Mouse (Mus musculus) embryonic facial prominence, embryonic 15.5 days (tissue): ENCODE measurements around the gene Sparcl1. TPM values are rescaled to one million over a fixed set of nuclear protein-coding genes. Genes with fewer than 3 reads are reported as not detected.

ENCODE experiments used
- ATAC-seq: fragments of 200-750 bp; cut with Nextera tagmentation; 2 replicates; pipeline ENCODE4 v1.8.0; 2017; ENCODE audit warnings: low read depth, moderate TSS enrichment; ENCODE audit not compliant: insufficient number of reproducible peaks, low FRiP score, low TSS enrichment
- H3K27ac ChIP-seq: fragments of 300-500 bp; sonication (generic); replicated peaks from 2 replicates; pipeline ENCODE4 v1.5.1; 2015; ENCODE audit warnings: mild to moderate bottlenecking, inconsistent platforms
- H3K27me3 ChIP-seq: fragments of 300-500 bp; sonication (generic); 2 replicates; pipeline ENCODE4 v1.6.1; 2015; ENCODE audit warnings: inconsistent platforms
- H3K36me3 ChIP-seq: fragments of 300-500 bp; sonication (generic); 2 replicates; pipeline ENCODE4 v1.6.1; 2015; ENCODE audit warnings: mild to moderate bottlenecking, inconsistent platforms
- H3K4me1 ChIP-seq: fragments of 300-500 bp; sonication (generic); 2 replicates; pipeline ENCODE4 v1.6.1; 2015; ENCODE audit warnings: inconsistent platforms
- H3K4me2 ChIP-seq: fragments of 300-500 bp; sonication (generic); replicated peaks from 2 replicates; pipeline ENCODE4 v1.6.1; 2015; ENCODE audit warnings: mild to moderate bottlenecking, inconsistent platforms
- H3K4me3 ChIP-seq: fragments of 300-500 bp; sonication (generic); replicated peaks from 2 replicates; pipeline ENCODE4 v1.5.1; 2015; ENCODE audit warnings: mild to moderate bottlenecking, inconsistent platforms
- H3K9ac ChIP-seq: fragments of 300-500 bp; sonication (generic); 2 replicates; pipeline ENCODE4 v1.6.1; 2015; ENCODE audit warnings: inconsistent platforms
- H3K9me3 ChIP-seq: fragments of 300-500 bp; sonication (generic); replicated peaks from 2 replicates; pipeline ENCODE4 v1.6.1; 2016; ENCODE audit warnings: inconsistent platforms
- WGBS: fragments of 180-500 bp; shearing (Covaris S2); methylation state at CpG from one replicate; pipeline ENCODE4 v1.1.7; 2015; 5-methylcytosine and 5-hydroxymethylcytosine counted together
- polyA plus RNA-seq: library from polyadenylated mRNA; unstranded; fragments of >200 nt; fragmentation: Nextera tagmentation; extraction: Ambion mirVana; gene quantifications from 2 replicates; pipeline ENCODE4 v1.2.1, GENCODE M21; 2015

The Sparcl1 gene
- polyA plus RNA-seq, 1 experiment from 2014 or later, result 107 TPM

DNA sequence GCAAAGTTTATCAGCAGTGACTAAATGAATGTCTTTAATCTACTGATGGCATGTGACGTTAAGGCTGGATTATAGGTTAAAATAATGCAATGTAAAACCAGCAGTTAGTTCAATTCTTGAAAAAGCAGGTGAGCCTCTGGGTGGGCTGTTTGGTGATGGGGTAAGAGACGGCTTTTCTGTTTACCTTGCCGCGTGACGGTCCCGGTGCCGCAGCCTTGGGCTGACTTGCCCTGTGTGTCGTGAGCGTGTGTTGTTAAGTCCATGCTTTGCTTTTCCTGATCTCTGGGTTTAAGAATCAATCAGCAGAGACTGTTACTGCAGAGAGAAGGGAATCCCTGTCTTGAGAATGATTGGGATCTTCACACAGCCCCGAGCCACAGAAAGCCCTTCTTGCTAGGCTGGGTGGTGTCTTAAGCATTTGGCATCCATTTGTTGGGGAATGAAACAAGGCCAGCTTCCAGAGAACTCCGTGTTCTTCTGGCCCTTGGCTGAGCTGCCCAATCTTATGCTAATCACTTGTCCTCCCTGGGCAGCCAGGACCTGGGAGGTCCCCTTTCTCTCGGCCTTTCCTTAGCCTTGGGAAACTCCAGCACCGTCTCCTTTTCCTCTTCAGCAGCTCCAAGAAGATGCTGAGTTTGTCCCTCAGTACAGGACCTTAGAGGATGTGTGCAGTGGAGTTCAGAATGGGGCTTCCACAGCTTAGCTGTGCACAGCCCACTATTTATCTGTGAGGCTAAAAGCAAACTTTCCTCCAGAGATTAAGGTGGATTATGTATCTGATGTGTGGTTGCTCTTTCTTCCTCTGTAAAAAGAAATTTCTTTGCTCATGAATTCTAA, 51.4 kb downstream of the Sparcl1 start:
- H3K36me3 ChIP-seq, result peaks cover 52% of the 10 kb centered on the region
- H3K27me3 ChIP-seq, result no peaks in the 10 kb centered on the region
- H3K4me2 ChIP-seq, result no peak overlapping the region
- no peaks in the 10 kb centered on the region for H3K9me3 ChIP-seq
- H3K4me1 ChIP-seq, result no peaks in the 10 kb centered on the region
- ATAC-seq, result no peak
- no peak overlapping the region for H3K27ac ChIP-seq
- WGBS, result 79% methylated on average over 13 of the region's 13 CpGs
- H3K9ac ChIP-seq, result no peak overlapping the region
- no peak overlapping the region for H3K4me3 ChIP-seq

GRCm38 (mm10) chr5:104060429-104060828, 53.1 kb downstream of the Sparcl1 start:
- Histone ChIP-seq H3K4me2 (no peak overlapping the region), H3K9ac (no peak overlapping the region), H3K9me3 (no peaks in the 10 kb centered on the region), H3K27me3 (no peaks in the 10 kb centered on the region), H3K4me1 (no peaks in the 10 kb centered on the region), H3K36me3 (peaks cover 52% of the 10 kb centered on the region), H3K27ac (no peak overlapping the region), H3K4me3 (no peak overlapping the region)
- no peak for ATAC-seq
- WGBS, result 89% methylated on average over 5 of the region's 5 CpGs

DNA sequence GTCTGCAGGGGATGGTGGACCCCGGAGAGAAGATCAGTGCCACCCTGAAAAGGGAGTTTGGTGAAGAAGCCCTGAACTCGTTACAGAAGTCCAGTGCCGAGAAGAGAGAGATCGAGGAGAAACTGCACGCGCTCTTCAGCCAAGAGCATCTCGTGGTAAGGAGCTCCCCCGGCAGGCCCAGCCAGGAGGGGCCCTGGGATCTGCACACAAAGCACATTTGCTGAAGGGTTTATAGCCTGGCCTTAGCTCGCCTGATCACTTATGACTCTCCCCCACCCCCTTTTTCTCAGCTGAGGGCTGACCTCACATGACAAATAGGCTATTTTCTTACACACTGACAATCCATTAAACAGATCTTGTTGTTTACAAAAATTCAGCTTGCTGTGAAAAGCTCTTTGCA, 53.9 kb downstream of the Sparcl1 start:
- H3K9me3 ChIP-seq, result no peaks in the 10 kb centered on the region
- ATAC-seq, result no peak
- H3K9ac ChIP-seq, result no peak overlapping the region
- H3K36me3 ChIP-seq, result peaks cover 54% of the 10 kb centered on the region
- H3K4me2 ChIP-seq, result no peak overlapping the region
- WGBS, result 84% methylated on average over 9 of the region's 9 CpGs
- no peak overlapping the region for H3K27ac ChIP-seq
- H3K4me1 ChIP-seq, result no peaks in the 10 kb centered on the region
- H3K27me3 ChIP-seq, result no peaks in the 10 kb centered on the region
- no peak overlapping the region for H3K4me3 ChIP-seq

DNA sequence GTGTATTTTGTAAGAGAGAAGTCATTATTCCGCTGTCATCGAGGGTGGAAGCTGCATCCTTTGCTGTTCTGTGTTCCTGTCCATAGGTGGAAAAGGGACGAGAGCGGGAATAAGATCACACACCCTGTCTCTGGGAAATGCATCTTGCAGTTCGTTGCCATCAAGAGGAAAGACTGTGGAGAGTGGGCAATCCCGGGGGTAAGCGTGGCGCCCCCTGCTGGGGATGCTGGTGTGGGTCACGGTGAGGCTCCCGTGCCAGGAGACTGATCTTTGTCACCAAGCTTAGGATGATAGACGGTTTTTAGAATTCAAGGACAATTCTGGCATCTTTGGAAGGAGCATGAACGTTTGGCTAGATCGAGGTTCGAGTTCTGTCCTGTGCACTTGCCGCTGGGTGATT, 55.5 kb downstream of the Sparcl1 start:
- Histone ChIP-seq H3K9me3 (no peaks in the 10 kb centered on the region), H3K4me1 (no peaks in the 10 kb centered on the region), H3K36me3 (peaks cover 46% of the 10 kb centered on the region), H3K27ac (no peak overlapping the region), H3K4me3 (no peak overlapping the region), H3K9ac (no peak overlapping the region), H3K4me2 (no peak overlapping the region), H3K27me3 (no peaks in the 10 kb centered on the region)
- no peak for ATAC-seq
- 63% methylated on average over 15 of the region's 15 CpGs for WGBS

- no peak overlapping the region for H3K4me3 ChIP-seq
- peaks cover 43% of the 10 kb centered on the region for H3K36me3 ChIP-seq
- no peak overlapping the region for H3K9ac ChIP-seq
- H3K4me1 ChIP-seq, result no peaks in the 10 kb centered on the region
- H3K9me3 ChIP-seq, result no peaks in the 10 kb centered on the region
- no peak overlapping the region for H3K4me2 ChIP-seq
- ATAC-seq, result no peak
- H3K27me3 ChIP-seq, result no peaks in the 10 kb centered on the region
- H3K27ac ChIP-seq, result no peak overlapping the region
- 78% methylated on average over 7 of the region's 7 CpGs for WGBS
These were observed 57.2 kb downstream of the Sparcl1 start for GRCm38 (mm10) chr5:104056295-104056694.

DNA sequence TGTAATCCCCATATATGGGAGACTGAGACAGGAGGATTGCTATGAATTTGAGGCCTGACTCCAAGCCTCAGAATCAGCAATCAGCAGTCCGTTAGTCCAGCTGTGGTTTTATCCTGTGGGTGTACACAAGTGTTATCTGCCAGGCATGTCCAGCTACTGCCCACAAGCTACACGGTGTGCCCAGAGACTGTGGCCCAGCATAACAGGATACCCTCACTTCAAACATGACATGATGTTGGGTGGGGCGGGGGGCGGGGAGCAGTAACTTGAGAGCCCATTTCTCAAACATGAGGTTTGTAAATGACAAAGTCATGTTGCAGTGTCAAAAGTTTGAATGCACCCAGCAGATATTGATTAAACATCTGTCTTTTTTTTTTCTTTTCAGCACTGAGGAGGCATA, 57.7 kb downstream of the Sparcl1 start:
- Histone ChIP-seq H3K36me3 (peaks cover 43% of the 10 kb centered on the region), H3K4me1 (no peaks in the 10 kb centered on the region), H3K27me3 (no peaks in the 10 kb centered on the region), H3K9me3 (no peaks in the 10 kb centered on the region), H3K27ac (no peak overlapping the region), H3K9ac (no peak overlapping the region), H3K4me2 (no peak overlapping the region), H3K4me3 (no peak overlapping the region)
- 63% methylated on average over 4 of the region's 4 CpGs for WGBS
- ATAC-seq, result no peak

DNA sequence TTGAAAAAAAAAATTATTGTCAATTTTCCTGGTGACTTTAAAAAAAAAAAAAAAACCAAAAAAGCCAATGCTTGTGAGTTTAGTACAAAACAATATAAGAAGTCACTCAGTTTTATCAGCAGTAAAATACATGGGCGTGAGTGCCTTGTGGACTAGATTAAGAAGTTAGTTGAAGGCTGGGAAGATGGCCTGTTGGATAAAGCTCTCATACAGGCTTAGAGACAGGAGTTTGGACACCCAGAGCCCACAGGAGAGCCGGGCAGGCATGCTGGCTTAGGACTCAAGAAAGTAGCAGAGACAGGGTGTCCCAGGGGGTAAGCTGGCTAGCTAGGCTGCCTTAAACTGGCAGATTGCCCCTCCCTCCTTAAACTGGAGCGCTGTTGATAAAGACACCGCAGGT, 58.6 kb downstream of the Sparcl1 start:
- Histone ChIP-seq H3K36me3 (peaks cover 38% of the 10 kb centered on the region), H3K4me2 (no peak overlapping the region), H3K27ac (no peak overlapping the region), H3K9ac (no peak overlapping the region), H3K9me3 (no peaks in the 10 kb centered on the region), H3K4me3 (no peak overlapping the region), H3K4me1 (no peaks in the 10 kb centered on the region), H3K27me3 (no peaks in the 10 kb centered on the region)
- 89% methylated on average over 4 of the region's 4 CpGs for WGBS
- no peak for ATAC-seq

GRCm38 (mm10) chr5:104052956-104053355, 60.6 kb downstream of the Sparcl1 start:
- ATAC-seq, result no peak
- 59% methylated on average over 8 of the region's 8 CpGs for WGBS
- Histone ChIP-seq H3K36me3 (peaks cover 27% of the 10 kb centered on the region), H3K9me3 (no peaks in the 10 kb centered on the region), H3K4me3 (no peak overlapping the region), H3K27me3 (no peaks in the 10 kb centered on the region), H3K4me2 (no peak overlapping the region), H3K9ac (no peak overlapping the region), H3K4me1 (peaks cover 4% of the 10 kb centered on the region), H3K27ac (no peak overlapping the region)

DNA sequence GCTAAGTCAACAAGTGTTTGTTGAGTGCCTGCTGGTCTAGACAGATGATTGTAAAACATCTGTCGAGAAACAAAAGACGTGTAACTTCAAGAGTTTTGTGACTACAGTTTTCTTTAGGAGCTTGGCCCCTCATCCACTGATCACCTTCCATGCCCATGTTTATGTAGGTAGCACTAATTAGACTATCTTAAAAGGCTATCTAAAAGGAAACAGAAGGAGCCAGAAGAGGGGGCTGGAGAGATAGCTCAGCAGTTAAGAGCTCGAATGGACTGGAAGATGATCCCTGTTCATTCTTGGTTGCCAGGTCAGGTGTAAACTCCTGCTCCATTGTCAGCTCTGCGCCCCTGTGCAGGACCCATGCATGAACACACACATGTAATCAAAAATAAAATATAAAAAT, 65.4 kb downstream of the Sparcl1 start:
- WGBS, result 40% methylated on average over 4 of the region's 4 CpGs
- Histone ChIP-seq H3K27me3 (no peaks in the 10 kb centered on the region), H3K4me3 (peak overlapping the region; percentile 75), H3K36me3 (peaks cover 22% of the 10 kb centered on the region), H3K4me2 (peak overlapping the region; percentile 70), H3K4me1 (peaks cover 15% of the 10 kb centered on the region), H3K9me3 (no peaks in the 10 kb centered on the region), H3K9ac (no peak overlapping the region), H3K27ac (peak overlapping the region; percentile 34; the same call in 1 of the 2 replicates)
- ATAC-seq, result no peak

DNA sequence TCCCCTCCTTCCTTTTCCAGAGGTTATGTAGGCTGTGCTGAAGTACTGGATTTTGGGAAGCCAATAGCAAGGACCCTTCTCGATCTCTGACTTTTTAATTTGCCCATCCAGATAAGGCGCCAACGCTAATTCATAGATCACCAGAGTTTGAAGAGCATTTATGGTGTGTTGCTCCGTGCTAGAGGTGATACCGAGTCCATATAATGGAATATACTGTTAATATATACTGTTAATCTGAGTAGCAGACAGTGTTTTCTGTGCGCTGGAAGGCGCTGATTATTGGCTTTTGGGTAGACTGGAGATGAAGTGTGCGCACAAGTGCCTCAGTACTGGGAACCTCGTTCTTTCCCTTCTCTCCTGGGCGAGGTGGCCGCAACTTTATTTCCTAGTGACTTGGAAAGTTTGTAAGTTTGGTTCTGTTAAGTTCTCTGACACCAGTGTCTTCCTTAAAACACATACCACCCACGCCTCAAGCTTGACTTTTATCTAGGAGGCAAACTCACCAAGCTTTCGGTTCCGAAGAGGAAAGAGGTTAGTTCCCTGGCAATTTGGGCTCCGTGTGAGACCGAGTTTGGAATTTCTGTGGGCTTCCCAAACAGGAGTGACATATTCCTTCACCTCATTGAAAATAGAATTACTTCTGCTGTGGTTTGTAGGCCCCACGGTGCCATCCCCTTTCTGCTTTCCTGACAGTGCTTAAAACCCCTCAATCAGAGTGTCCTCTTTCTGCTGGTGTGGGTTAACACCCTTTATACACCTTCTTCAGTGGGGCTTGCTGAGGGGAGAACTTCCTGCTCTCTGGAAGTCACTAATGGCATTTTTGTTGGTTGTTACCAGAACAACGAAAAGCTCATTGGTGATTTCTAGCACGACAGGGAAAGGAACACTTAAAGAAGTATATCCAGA, 66.1 kb downstream of the Sparcl1 start:
- Histone ChIP-seq H3K4me3 (peak overlapping the region; percentile 75), H3K27me3 (no peaks in the 10 kb centered on the region), H3K9ac (peak overlapping the region; percentile 92), H3K27ac (peak overlapping the region; percentile 87), H3K4me1 (peaks cover 15% of the 10 kb centered on the region), H3K4me2 (peak overlapping the region; percentile 70), H3K9me3 (no peaks in the 10 kb centered on the region), H3K36me3 (peaks cover 20% of the 10 kb centered on the region)
- WGBS, result 5% methylated on average over 19 of the region's 19 CpGs
- ATAC-seq, result no peak
